Mouse (Mus musculus): ENCODE data around the gene Ccnd3.

GRCm38 (mm10) chr17:47593854-47594182 is 89.0 kb downstream of the Ccnd3 start:
- no peak for TF ChIP-seq GATA1 (IDR thresholded peaks at IDR 0.05; ENCODE audit: low read length)
- TF ChIP-seq TAL1 (IDR thresholded peaks at IDR 0.05; ENCODE audit: low read length), result no peak
